Mouse (Mus musculus): ENCODE measurements around the gene Pdlim4.

DNA sequence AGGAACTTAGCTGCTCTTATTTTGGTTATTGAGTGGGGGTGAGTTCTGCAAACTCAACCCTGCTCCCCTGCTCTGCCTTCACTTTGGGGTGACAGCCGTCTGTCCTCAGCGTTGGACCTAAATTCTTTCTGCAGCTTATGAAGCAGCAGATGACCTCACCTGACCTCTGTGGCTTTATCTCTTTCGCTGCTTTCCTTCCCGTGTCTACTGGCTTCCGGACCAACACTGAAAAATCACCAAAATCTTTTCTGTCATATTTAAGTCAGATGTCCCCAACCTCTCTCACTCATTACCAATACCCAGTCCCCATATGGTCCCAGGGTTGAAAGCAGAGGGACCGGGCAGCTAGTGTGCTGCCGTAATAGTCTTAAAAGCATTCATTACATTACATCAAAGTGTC is 23.4 kb upstream of the Pdlim4 start:
- TF ChIP-seq CTCF (IDR thresholded peaks at IDR 0.05; ENCODE audit: low read depth): no peak; the same call in 1 of the 2 replicates
- TF ChIP-seq EP300 (IDR thresholded peaks at IDR 0.05; ENCODE audit: low read depth): no peak

All from liver, postnatal 0 days (tissue).